Mouse (Mus musculus) heart, adult 2 months (tissue): ENCODE data around the gene Cbr2.

Experiments
- CTCF ChIP-seq: fragments of 200-600 bp; IDR thresholded peaks from 2 replicates; pipeline ENCODE4 v1.8.1; 2022; ENCODE audit warnings: antibody characterized with exemption, mild to moderate bottlenecking, moderate library complexity
- POLR2A ChIP-seq: fragments of 200-500 bp; IDR thresholded peaks from 2 replicates; pipeline ENCODE4 v1.6.1; 2011; ENCODE audit warnings: mild to moderate bottlenecking, low read depth, low read length, control low read depth; ENCODE audit not compliant: insufficient read depth

DNA sequence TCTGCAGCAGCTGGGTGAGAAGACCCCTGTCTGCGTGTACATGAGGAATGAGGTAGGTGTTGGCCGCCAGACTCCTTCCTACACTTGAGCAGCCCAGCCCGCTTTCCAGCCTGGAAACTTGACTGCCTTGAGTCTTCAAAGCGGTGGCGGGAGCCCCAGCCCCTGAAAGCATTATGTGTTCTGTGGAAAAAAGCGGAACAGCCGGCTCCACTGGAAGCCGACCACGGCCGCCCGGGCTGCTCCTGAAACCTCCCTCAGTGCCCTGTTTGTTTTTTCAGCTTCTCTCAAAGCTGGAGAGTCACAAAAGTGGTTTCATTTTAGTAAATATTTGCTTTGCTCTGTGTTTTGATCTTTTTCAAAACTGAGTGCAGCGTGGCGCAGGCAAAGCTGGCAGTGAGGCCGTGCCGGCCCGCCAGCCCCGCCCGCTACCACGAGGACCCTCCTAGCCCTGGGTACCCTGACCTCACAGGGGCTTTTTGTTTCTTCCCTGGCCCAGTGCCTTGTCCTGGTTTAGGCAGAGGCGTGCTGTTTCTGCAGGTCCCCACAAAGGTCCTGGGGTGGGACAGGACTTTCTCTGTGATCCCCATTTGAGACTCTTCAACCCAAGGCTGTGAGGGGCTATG, 45.2 kb downstream of the Cbr2 start:
- TF ChIP-seq CTCF (no peak), POLR2A (no peak)
